22 mouse cellular contexts compared by ENCODE assay signal in genomic region chr8:85551934-85552333, GRCm38 (mm10). TPM values are rescaled to one million over a fixed set of nuclear protein-coding genes. Genes with fewer than 3 reads are reported as not detected.
A peak's percentile ranks its signal among the peaks of the same experiment; 100 is the strongest.
DNase-seq lines count a peak whose midpoint lies in the region; ATAC-seq and TF ChIP-seq lines count a peak whose summit lies in the region.
"Had no signal": no experiment of that assay in that cellular context is flagged by ENCODE, and none has a peak within 500 bp of the region (broad histone marks: within the 10 kb centered on the region; RNA-seq: fewer than 3 reads in every experiment).

No protein-coding gene starts in this region.

- H3K36me3 ChIP-seq in forebrain, embryonic 14.5 days (ENCODE audit: control insufficient read depth, insufficient read depth, low read length) = peaks cover 52% of the 10 kb centered on the region
- peaks cover 49% of the 10 kb centered on the region for H3K36me3 ChIP-seq in forebrain, embryonic 12.5 days (replicated peaks)
- H3K36me3 ChIP-seq in heart, adult 2 months (ENCODE audit: control insufficient read depth, insufficient read depth, low read length) = peaks cover 57% of the 10 kb centered on the region
- H3K36me3 ChIP-seq in midbrain, embryonic 16.5 days (ENCODE audit: control insufficient read depth, insufficient read depth, low read length) = peaks cover 16% of the 10 kb centered on the region
- H3K36me3 ChIP-seq in midbrain, embryonic 13.5 days = peaks cover 51% of the 10 kb centered on the region

- intact Hi-C loops in heart, adult 2 months (cut with DNase I) = loop anchor here (10.0 kb wide), 1 partner anchor 477 kb away; the partner anchor contains the start of gene Dhps
- intact Hi-C loops in heart, postnatal 36 days (cut with DNase I) = loop anchor here (5.0 to 10.0 kb wide), 2 partner anchors 110 to 1193 kb away; partner anchors contain the start of genes Gm10638 and Siah1a

- TF ChIP-seq POLR2A in heart, adult 2 months (IDR thresholded peaks at IDR 0.05; ENCODE audit: insufficient read depth, low read depth, low read length) = no peak

- H3K27me3 ChIP-seq in forebrain, embryonic 14.5 days (replicated peaks; ENCODE audit: control insufficient read depth, insufficient read depth, low read length) = no peaks in the 10 kb centered on the region
- no peaks in the 10 kb centered on the region for H3K27me3 ChIP-seq in forebrain, embryonic 12.5 days
- no peaks in the 10 kb centered on the region for H3K27me3 ChIP-seq in heart, adult 2 months (ENCODE audit: control insufficient read depth, insufficient read depth, low read length)
- H3K27me3 ChIP-seq in midbrain, embryonic 16.5 days (ENCODE audit: control insufficient read depth, insufficient read depth, low read depth, low read length) = no peaks in the 10 kb centered on the region
- H3K27me3 ChIP-seq in midbrain, embryonic 13.5 days = no peaks in the 10 kb centered on the region
- H3K27me3 ChIP-seq: forebrain, embryonic 15.5 days; hindbrain, embryonic 12.5 days; hindbrain, embryonic 15.5 days; Patski had no signal

- no peak for DNase-seq in forebrain, embryonic 14.5 days (ENCODE audit: low spot score)
- DNase-seq in heart, adult 2 months = no peak
- DNase-seq in heart, postnatal 36 days = no peak
- no peak for DNase-seq in layer of hippocampus, adult 2 months (ENCODE audit: low spot score in 2 of 2)
- no peak for DNase-seq in layer of hippocampus, adult 18-20 months (ENCODE audit: low spot score in 2 of 2)
- DNase-seq: adrenal gland, postnatal 10 days; adrenal gland, postnatal 36 days; cerebellum, adult 18-20 months; cerebellum, adult 9-10 months; cerebellum, postnatal 14 days; gastrocnemius, postnatal 14 days; heart, postnatal 10 days had no signal

- TF ChIP-seq EP300 in heart, adult 2 months (IDR thresholded peaks at IDR 0.05; ENCODE audit: insufficient read depth, low read depth, low read length) = no peak

- peaks cover 6% of the 10 kb centered on the region; the same call in 1 of the 2 replicates for H3K4me1 ChIP-seq in forebrain, embryonic 14.5 days (ENCODE audit: control insufficient read depth, insufficient read depth, low read length)
- peaks cover 8% of the 10 kb centered on the region for H3K4me1 ChIP-seq in forebrain, embryonic 12.5 days
- peaks cover 4% of the 10 kb centered on the region for H3K4me1 ChIP-seq in heart, adult 2 months (ENCODE audit: control insufficient read depth, insufficient read depth, low read length)
- H3K4me1 ChIP-seq in midbrain, embryonic 16.5 days (ENCODE audit: control insufficient read depth, insufficient read depth, low read length) = peaks cover 22% of the 10 kb centered on the region
- peaks cover 29% of the 10 kb centered on the region for H3K4me1 ChIP-seq in midbrain, embryonic 13.5 days (replicated peaks)

- TF ChIP-seq CTCF in heart, adult 2 months (IDR thresholded peaks at IDR 0.05) = 0 out of 2 replicates have a peak, but pooled peaks have one; percentile 21
- 0 out of 2 replicates have a peak, but pooled peaks have one; percentile 15 for TF ChIP-seq CTCF in layer of hippocampus, adult 2 months (conservative IDR thresholded peaks at IDR 0.05)

- WGBS in forebrain, embryonic 14.5 days = 87% methylated on average over 1 of the region's 1 CpGs
- WGBS in forebrain, embryonic 12.5 days = 98% methylated on average over 1 of the region's 1 CpGs
- WGBS in heart, adult 2 months = 74% methylated on average over 1 of the region's 1 CpGs
- WGBS in midbrain, embryonic 16.5 days = 94% methylated on average over 1 of the region's 1 CpGs
- WGBS in midbrain, embryonic 13.5 days = 92% methylated on average over 1 of the region's 1 CpGs

- ATAC-seq in forebrain, embryonic 14.5 days = no peak
- no peak for ATAC-seq in forebrain, embryonic 12.5 days (ENCODE audit: low FRiP score)
- ATAC-seq in midbrain, embryonic 16.5 days = no peak
- ATAC-seq in midbrain, embryonic 13.5 days = no peak
- ATAC-seq: forebrain, embryonic 15.5 days; Patski had no signal

- H3K4me3 ChIP-seq in forebrain, embryonic 14.5 days (ENCODE audit: low read depth, low read length) = no peak overlapping the region
- no peak overlapping the region for H3K4me3 ChIP-seq in forebrain, embryonic 12.5 days (replicated peaks)
- H3K4me3 ChIP-seq in heart, adult 2 months = no peak overlapping the region
- H3K4me3 ChIP-seq in layer of hippocampus, adult 2 months = no peak overlapping the region; the same call in 1 of the 2 replicates
- no peak overlapping the region for H3K4me3 ChIP-seq in midbrain, embryonic 16.5 days (ENCODE audit: low read depth, low read length)
- H3K4me3 ChIP-seq in midbrain, embryonic 13.5 days (replicated peaks) = no peak overlapping the region
- H3K4me3 ChIP-seq: forebrain, embryonic 10.5 days; forebrain, embryonic 15.5 days; hindbrain, embryonic 12.5 days; hindbrain, embryonic 15.5 days had no signal

- no peak overlapping the region for H3K4me2 ChIP-seq in forebrain, embryonic 14.5 days (ENCODE audit: low read length)
- no peak overlapping the region for H3K4me2 ChIP-seq in forebrain, embryonic 12.5 days
- H3K4me2 ChIP-seq in midbrain, embryonic 16.5 days (ENCODE audit: low read length) = no peak overlapping the region
- H3K4me2 ChIP-seq in midbrain, embryonic 13.5 days (replicated peaks) = no peak overlapping the region
- H3K4me2 ChIP-seq: forebrain, embryonic 15.5 days; heart, embryonic 11.5 days; hindbrain, embryonic 12.5 days; hindbrain, embryonic 15.5 days had no signal

- no peaks in the 10 kb centered on the region for H3K9me3 ChIP-seq in forebrain, embryonic 14.5 days (replicated peaks; ENCODE audit: control insufficient read depth, low read length)
- no peaks in the 10 kb centered on the region for H3K9me3 ChIP-seq in forebrain, embryonic 12.5 days
- no peaks in the 10 kb centered on the region for H3K9me3 ChIP-seq in midbrain, embryonic 16.5 days (replicated peaks; ENCODE audit: control insufficient read depth, low read length, poor library complexity, severe bottlenecking)
- no peaks in the 10 kb centered on the region for H3K9me3 ChIP-seq in midbrain, embryonic 13.5 days
- H3K9me3 ChIP-seq: forebrain, embryonic 10.5 days; forebrain, embryonic 15.5 days; G1E; hindbrain, embryonic 12.5 days; hindbrain, embryonic 15.5 days had no signal

- 0 out of 2 replicates have a peak, but pooled peaks cover 5% of the 10 kb centered on the region for H3K79me2 ChIP-seq in heart, adult 2 months (replicated peaks; ENCODE audit: control insufficient read depth, insufficient read depth, low read length)

- 0 out of 2 replicates have a peak overlapping the region, but pooled peaks have one; percentile 10 for H3K9ac ChIP-seq in forebrain, embryonic 14.5 days (ENCODE audit: low read length)
- H3K9ac ChIP-seq in forebrain, embryonic 12.5 days = no peak overlapping the region
- H3K9ac ChIP-seq in heart, adult 2 months (ENCODE audit: low read depth, low read length) = no peak overlapping the region
- H3K9ac ChIP-seq in midbrain, embryonic 16.5 days (ENCODE audit: low read depth, low read length) = 0 out of 2 replicates have a peak overlapping the region, but pooled peaks have one; percentile 14
- H3K9ac ChIP-seq in midbrain, embryonic 13.5 days (replicated peaks) = no peak overlapping the region
- H3K9ac ChIP-seq: forebrain, embryonic 15.5 days; hindbrain, embryonic 12.5 days; hindbrain, embryonic 15.5 days had no signal

- no peak overlapping the region for H3K27ac ChIP-seq in forebrain, embryonic 14.5 days (ENCODE audit: low read depth, low read length)
- H3K27ac ChIP-seq in forebrain, embryonic 12.5 days = no peak overlapping the region
- H3K27ac ChIP-seq in heart, adult 2 months = no peak overlapping the region
- H3K27ac ChIP-seq in layer of hippocampus, adult 2 months = no peak overlapping the region
- no peak overlapping the region for H3K27ac ChIP-seq in midbrain, embryonic 16.5 days (ENCODE audit: low read length)
- H3K27ac ChIP-seq in midbrain, embryonic 13.5 days = no peak overlapping the region
- H3K27ac ChIP-seq: forebrain, embryonic 10.5 days; forebrain, embryonic 15.5 days; hindbrain, embryonic 12.5 days; hindbrain, embryonic 15.5 days had no signal

RNA-seq across cellular contexts. Expression of gene Dnaja2, which starts 3.2 kb away (rescaled TPM):
- 177 and 193 TPM in 2 replicates for polyA plus RNA-seq in forebrain, embryonic 14.5 days (2014; fragmentation: Nextera tagmentation; extraction: Ambion mirVana)
- 167 and 183 TPM in 2 replicates for polyA plus RNA-seq in forebrain, embryonic 12.5 days (2016; fragmentation: Nextera tagmentation; extraction: Ambion mirVana)
- 100 to 1,000 TPM; 250 to 278 TPM for total RNA-seq in heart, adult 2 months (2021)
- 30.2 and 51.2 TPM in 2 replicates for polyA plus RNA-seq in heart, adult 2 months (2012; rRNA removed)
- total RNA-seq in heart, postnatal 36 days (2021) = 100 to 1,000 TPM; 256 to 272 TPM
- 100 to 1,000 TPM; 193 to 201 TPM for total RNA-seq in layer of hippocampus, adult 2 months (2021)
- 100 to 1,000 TPM; 211 to 226 TPM for total RNA-seq in layer of hippocampus, adult 18-20 months (2021)
- 171 and 177 TPM in 2 replicates for polyA plus RNA-seq in midbrain, embryonic 16.5 days (2015; fragmentation: Nextera tagmentation; extraction: Ambion mirVana)
- polyA plus RNA-seq in midbrain, embryonic 13.5 days (2015; fragmentation: Nextera tagmentation; extraction: Ambion mirVana) = 172 and 183 TPM in 2 replicates

RNA-seq across cellular contexts. Expression of gene Gpt2, which starts 59.6 kb away (rescaled TPM):
- polyA plus RNA-seq in forebrain, embryonic 14.5 days (2014; fragmentation: Nextera tagmentation; extraction: Ambion mirVana) = 29.1 and 37.3 TPM in 2 replicates
- polyA plus RNA-seq in forebrain, embryonic 12.5 days (2016; fragmentation: Nextera tagmentation; extraction: Ambion mirVana) = 36.9 and 38.3 TPM in 2 replicates
- total RNA-seq in heart, adult 2 months (2021) = 10 to 100 TPM; 32.4 to 35.2 TPM
- polyA plus RNA-seq in heart, adult 2 months (2012; rRNA removed) = 19.7 and 30.0 TPM in 2 replicates
- total RNA-seq in heart, postnatal 36 days (2021) = 10 to 100 TPM; 37.8 to 41.5 TPM
- total RNA-seq in layer of hippocampus, adult 2 months (2021) = 10 to 100 TPM; 70.9 to 88.3 TPM
- total RNA-seq in layer of hippocampus, adult 18-20 months (2021) = 10 to 100 TPM; 86.8 to 90.7 TPM
- 37.7 and 42.2 TPM in 2 replicates for polyA plus RNA-seq in midbrain, embryonic 16.5 days (2015; fragmentation: Nextera tagmentation; extraction: Ambion mirVana)
- 26.3 and 27.9 TPM in 2 replicates for polyA plus RNA-seq in midbrain, embryonic 13.5 days (2015; fragmentation: Nextera tagmentation; extraction: Ambion mirVana)
- polyA plus RNA-seq: G1E had no signal

Comparison
In these comparisons a context has a peak if more than half of its experiments do, and no peak if none do; other contexts are left out.
1. H3K9ac ChIP-seq: peak in forebrain, embryonic 14.5 days (single experiment) and midbrain, embryonic 16.5 days (single experiment); none in forebrain, embryonic 12.5 days (single experiment), heart, adult 2 months (single experiment) and midbrain, embryonic 13.5 days (single experiment).